Comparison of ENCODE assay signal across 17 mouse cellular contexts in the genomic region with DNA sequence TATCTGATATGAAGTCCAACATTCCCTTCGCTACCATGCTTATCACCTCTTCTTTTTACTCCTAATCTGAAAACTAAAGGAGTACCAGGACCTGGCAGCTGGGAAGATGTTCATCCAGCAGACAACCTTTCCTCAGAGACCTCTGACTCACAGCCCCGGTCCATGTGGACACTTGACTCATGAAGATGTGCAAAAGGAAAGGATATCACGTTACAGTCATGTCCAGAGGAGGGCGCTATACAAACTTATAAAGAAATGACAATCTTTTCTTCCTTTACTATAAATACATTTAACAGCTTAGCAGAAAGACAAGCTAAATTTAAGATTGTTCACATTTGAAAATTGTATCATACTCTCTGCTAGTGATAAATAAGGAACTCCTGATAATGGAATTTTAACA. TPM values are rescaled to one million over a fixed set of nuclear protein-coding genes. Genes with fewer than 3 reads are reported as not detected.
DNase-seq lines count a peak whose midpoint lies in the region; ATAC-seq lines count a peak whose summit lies in the region.
"Had no signal": no experiment of that assay in that cellular context is flagged by ENCODE, and none has a peak within 500 bp of the region (broad histone marks: within the 10 kb centered on the region; RNA-seq: fewer than 3 reads in every experiment).

No protein-coding gene starts in this region.

- H3K9ac ChIP-seq in kidney, embryonic 15.5 days, result no peak overlapping the region
- H3K9ac ChIP-seq: hindbrain, embryonic 15.5 days; neural tube, embryonic 12.5 days had no signal

- intact Hi-C loops in gastrocnemius, postnatal 36 days (cut with DNase I), result no loop called here

- H3K27me3 ChIP-seq in kidney, embryonic 15.5 days, result no peaks in the 10 kb centered on the region
- H3K27me3 ChIP-seq: hindbrain, embryonic 15.5 days; megakaryocyte, embryonic 14.5 days; neural tube, embryonic 12.5 days had no signal

- no peaks in the 10 kb centered on the region for H3K9me3 ChIP-seq in kidney, embryonic 15.5 days (replicated peaks)
- H3K9me3 ChIP-seq: hindbrain, embryonic 15.5 days; megakaryocyte, embryonic 14.5 days; neural tube, embryonic 12.5 days had no signal

- DNase-seq in adrenal gland, adult 2 months, result peak; percentile 49
- DNase-seq in adrenal gland, postnatal 4 days (ENCODE audit: low spot score in 2 of 2), result no peak
- DNase-seq in kidney, postnatal 10 days, result peak; percentile 21
- peak; percentile 30 for DNase-seq in A20 (ENCODE audit: low read depth, low spot score)
- DNase-seq in adrenal gland, postnatal 25 days, result peak; percentile 29
- no peak for DNase-seq in gastrocnemius, postnatal 36 days
- DNase-seq: embryo, embryonic 11 days; spleen, adult 18-20 months had no signal

- WGBS in kidney, embryonic 15.5 days, result 77% methylated on average over 4 of the region's 4 CpGs

- H3K27ac ChIP-seq in kidney, embryonic 15.5 days, result no peak overlapping the region
- H3K27ac ChIP-seq: hindbrain, embryonic 15.5 days; neural tube, embryonic 12.5 days had no signal

- no peak for ATAC-seq in kidney, embryonic 15.5 days (replicated peaks; ENCODE audit: low FRiP score)
- no peak for ATAC-seq in erythroblast, adult 5-6 weeks (replicated peaks; ENCODE audit: low FRiP score, poor library complexity, severe bottlenecking)
- ATAC-seq: forebrain, embryonic 14.5 days had no signal

- no peak overlapping the region for H3K4me2 ChIP-seq in kidney, embryonic 15.5 days
- H3K4me2 ChIP-seq: hindbrain, embryonic 15.5 days; neural tube, embryonic 12.5 days had no signal

- H3K4me3 ChIP-seq in kidney, embryonic 15.5 days (replicated peaks), result no peak overlapping the region
- H3K4me3 ChIP-seq: hindbrain, embryonic 15.5 days; megakaryocyte, embryonic 14.5 days; neural tube, embryonic 12.5 days had no signal

- H3K36me3 ChIP-seq in kidney, embryonic 15.5 days, result peaks cover 55% of the 10 kb centered on the region

- H3K4me1 ChIP-seq in kidney, embryonic 15.5 days, result 0 out of 2 replicates have a peak, but pooled peaks cover 12% of the 10 kb centered on the region
- H3K4me1 ChIP-seq: hindbrain, embryonic 15.5 days; neural tube, embryonic 12.5 days had no signal

RNA-seq across cellular contexts. Expression of a gene that starts 36.4 kb away (rescaled TPM):
- total RNA-seq in adrenal gland, adult 2 months (2021), result not detected
- not detected in 2 replicates for polyA plus RNA-seq in adrenal gland, adult 2 months (2012; rRNA removed)
- total RNA-seq in adrenal gland, postnatal 4 days (2021), result not detected
- not detected in 2 replicates for polyA plus RNA-seq in kidney, embryonic 15.5 days (2015; fragmentation: Nextera tagmentation; extraction: Ambion mirVana)
- total RNA-seq in adrenal gland, postnatal 25 days (2021), result not detected in 2 replicates
- total RNA-seq in gastrocnemius, postnatal 36 days (2021), result not detected
- not detected in 2 replicates for total RNA-seq in erythroblast, adult 5-6 weeks (2015; ENCODE audit: low replicate concordance)
- total RNA-seq in erythroblast, adult 5-6 weeks (2017; ENCODE audit: low replicate concordance), result not detected in 2 replicates
- total RNA-seq: heart, adult 18-20 months; layer of hippocampus, adult 18-20 months had no signal
- polyA plus RNA-seq: forebrain, embryonic 14.5 days; hindbrain, embryonic 15.5 days; limb, embryonic 14.5 days; neural tube, embryonic 12.5 days had no signal

Comparison
In these comparisons a context has a peak if more than half of its experiments do, and no peak if none do; other contexts are left out.
1. DNase-seq: peak in adrenal gland, adult 2 months (single experiment), kidney, postnatal 10 days (single experiment), A20 (single experiment) and adrenal gland, postnatal 25 days (single experiment); none in adrenal gland, postnatal 4 days (0 of 2) and gastrocnemius, postnatal 36 days (0 of 2).